Mouse (Mus musculus): ENCODE data around the gene Efna4. TPM values are rescaled to one million over a fixed set of nuclear protein-coding genes. Genes with fewer than 3 reads are reported as not detected.

Efna4 gene
- polyA plus RNA-seq, 1 experiment from 2014 or later, result 6.7 TPM

DNA sequence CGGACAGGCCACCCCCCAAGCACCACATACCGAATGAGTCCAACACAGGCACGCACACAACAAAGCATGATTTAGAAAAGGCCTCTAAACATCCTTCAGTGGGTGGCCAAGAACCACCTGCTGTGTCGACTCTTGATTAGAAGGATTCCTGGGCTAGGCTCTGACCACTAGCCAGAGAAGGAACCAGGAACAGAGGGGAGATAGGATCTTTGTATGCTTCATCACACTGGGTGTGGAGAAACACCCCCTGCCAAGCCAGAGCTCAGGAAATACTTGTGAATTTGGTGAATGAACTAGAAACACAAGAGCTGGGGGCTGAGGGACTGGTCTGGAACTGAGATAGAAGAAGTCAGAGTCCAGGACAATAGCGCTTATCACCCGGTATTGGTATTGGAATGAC lies 1.3 kb downstream of the Efna4 start:
- 18% methylated on average over 6 of the region's 6 CpGs for WGBS
- Histone ChIP-seq H3K9me3 (ENCODE audit: control insufficient read depth, low read length) (no peaks in the 10 kb centered on the region), H3K9ac (ENCODE audit: low read length) (peak overlapping the region; percentile 92), H3K4me2 (ENCODE audit: low read length) (peak overlapping the region; percentile 91), H3K27ac (replicated peaks in 1 of 2; ENCODE audit: control insufficient read depth in 1 of 2, insufficient read depth in 1 of 2, low read depth in 2 of 2, low read length in 2 of 2) (no peak overlapping the region), H3K27me3 (ENCODE audit: control insufficient read depth, insufficient read depth, low read length) (no peaks in the 10 kb centered on the region), H3K4me1 (ENCODE audit: control insufficient read depth in 2 of 2, insufficient read depth in 2 of 2, low read length in 2 of 2) (peaks cover 8 to 9% of the 10 kb centered on the region in 2 experiments; a peak in 3 of 4 replicates), H3K36me3 (ENCODE audit: control insufficient read depth, insufficient read depth, low read length) (peaks cover 22% of the 10 kb centered on the region), H3K4me3 (ENCODE audit: control insufficient read depth in 1 of 2, insufficient read depth in 1 of 2, low read depth in 1 of 2, low read length in 2 of 2) (peak overlapping the region; percentile 85 to 92; a peak in 3 of 4 replicates)
- ATAC-seq (ENCODE audit: insufficient number of reproducible peaks, insufficient read depth, low FRiP score, low read depth), result no peak

DNA sequence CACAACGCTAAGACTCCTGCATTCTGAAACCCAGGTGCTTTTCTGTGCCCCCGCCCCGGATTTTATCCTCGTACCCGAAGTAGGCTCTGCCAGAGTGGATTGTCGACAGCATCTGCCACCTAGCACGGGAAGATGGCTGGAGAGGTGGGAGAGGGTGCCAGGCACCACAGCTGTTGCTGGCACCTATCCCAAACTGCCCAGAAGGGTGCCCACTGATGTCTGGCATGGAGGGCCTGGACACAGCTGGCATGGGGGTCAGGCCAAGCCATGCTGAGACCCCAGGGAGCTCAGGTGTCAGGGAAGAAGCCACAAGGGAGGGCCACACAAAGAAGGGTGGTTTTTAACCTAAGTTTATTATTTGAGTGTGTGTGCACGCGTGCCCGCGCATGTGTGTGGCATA lies 4.8 kb downstream of the Efna4 start:
- Histone ChIP-seq H3K4me1 (ENCODE audit: control insufficient read depth in 2 of 2, insufficient read depth in 2 of 2, low read length in 2 of 2) (peaks cover 11 to 15% of the 10 kb centered on the region in 2 experiments; a peak in 3 of 4 replicates), H3K27ac (replicated peaks in 1 of 2; ENCODE audit: control insufficient read depth in 1 of 2, insufficient read depth in 1 of 2, low read depth in 2 of 2, low read length in 2 of 2) (no peak overlapping the region), H3K27me3 (ENCODE audit: control insufficient read depth, insufficient read depth, low read length) (no peaks in the 10 kb centered on the region), H3K9ac (ENCODE audit: low read length) (no peak overlapping the region), H3K4me2 (ENCODE audit: low read length) (no peak overlapping the region), H3K4me3 (ENCODE audit: control insufficient read depth in 1 of 2, insufficient read depth in 1 of 2, low read depth in 1 of 2, low read length in 2 of 2) (no peak overlapping the region), H3K36me3 (ENCODE audit: control insufficient read depth, insufficient read depth, low read length) (peaks cover 22% of the 10 kb centered on the region), H3K9me3 (ENCODE audit: control insufficient read depth, low read length) (no peaks in the 10 kb centered on the region)
- 74% methylated on average over 11 of the region's 11 CpGs for WGBS
- ATAC-seq (ENCODE audit: insufficient number of reproducible peaks, insufficient read depth, low FRiP score, low read depth), result no peak

DNA sequence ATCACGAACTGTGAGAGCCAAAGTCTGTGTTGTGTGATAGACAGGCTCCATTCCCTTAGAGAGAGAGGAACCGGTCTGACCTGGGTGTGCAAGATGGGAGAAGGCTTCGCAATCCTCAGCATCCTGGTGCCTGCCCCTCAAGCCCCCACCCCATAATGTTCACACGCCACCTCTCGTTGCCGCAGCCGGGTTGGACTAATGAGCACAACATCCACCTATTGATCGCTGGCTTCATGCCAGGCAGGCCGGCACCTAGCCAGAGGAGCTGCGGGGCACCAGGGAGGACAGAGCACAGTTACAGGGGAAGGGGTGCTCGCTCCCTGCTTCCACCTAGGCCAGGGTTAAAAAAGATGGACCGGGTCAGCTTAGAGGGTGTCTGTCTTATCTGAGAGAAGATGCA lies 5.4 kb downstream of the Efna4 start:
- H3K27ac ChIP-seq (replicated peaks in 1 of 2; ENCODE audit: control insufficient read depth in 1 of 2, insufficient read depth in 1 of 2, low read depth in 2 of 2, low read length in 2 of 2), result no peak overlapping the region
- no peak for ATAC-seq (ENCODE audit: insufficient number of reproducible peaks, insufficient read depth, low FRiP score, low read depth)
- 59% methylated on average over 12 of the region's 12 CpGs for WGBS
- H3K4me1 ChIP-seq (ENCODE audit: control insufficient read depth in 2 of 2, insufficient read depth in 2 of 2, low read length in 2 of 2), result peaks cover 10 to 15% of the 10 kb centered on the region in 2 experiments; a peak in 3 of 4 replicates
- no peak overlapping the region for H3K4me3 ChIP-seq (ENCODE audit: control insufficient read depth in 1 of 2, insufficient read depth in 1 of 2, low read depth in 1 of 2, low read length in 2 of 2)
- H3K9ac ChIP-seq (ENCODE audit: low read length), result no peak overlapping the region
- H3K9me3 ChIP-seq (ENCODE audit: control insufficient read depth, low read length), result no peaks in the 10 kb centered on the region
- H3K27me3 ChIP-seq (ENCODE audit: control insufficient read depth, insufficient read depth, low read length), result peaks cover 3% of the 10 kb centered on the region; the same call in 1 of the 2 replicates
- no peak overlapping the region for H3K4me2 ChIP-seq (ENCODE audit: low read length)
- peaks cover 22% of the 10 kb centered on the region for H3K36me3 ChIP-seq (ENCODE audit: control insufficient read depth, insufficient read depth, low read length)

DNA sequence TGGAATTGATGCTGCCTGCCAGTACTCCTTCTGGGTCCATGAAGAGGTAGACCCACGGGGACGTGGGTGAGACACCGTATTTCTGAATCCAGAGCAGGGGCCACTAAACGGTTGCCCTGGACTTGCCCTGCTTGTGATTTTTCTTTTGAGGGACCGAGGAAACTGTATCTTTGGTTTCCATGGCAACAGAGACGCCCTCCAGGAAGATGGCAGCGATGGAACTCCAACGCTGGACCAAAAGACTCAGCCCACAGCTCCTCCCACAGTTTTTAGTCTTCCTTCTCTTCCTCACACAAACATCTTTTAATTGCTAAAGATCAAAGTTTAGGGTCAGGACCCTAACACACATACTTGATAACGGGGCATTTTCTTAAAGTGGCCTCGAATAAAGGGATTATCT lies 5.8 kb downstream of the Efna4 start:
- WGBS, result 74% methylated on average over 10 of the region's 10 CpGs
- no peak overlapping the region for H3K27ac ChIP-seq (replicated peaks in 1 of 2; ENCODE audit: control insufficient read depth in 1 of 2, insufficient read depth in 1 of 2, low read depth in 2 of 2, low read length in 2 of 2)
- peaks cover 5% of the 10 kb centered on the region; the same call in 1 of the 2 replicates for H3K27me3 ChIP-seq (ENCODE audit: control insufficient read depth, insufficient read depth, low read length)
- peaks cover 10 to 13% of the 10 kb centered on the region in 2 experiments; a peak in 3 of 4 replicates for H3K4me1 ChIP-seq (ENCODE audit: control insufficient read depth in 2 of 2, insufficient read depth in 2 of 2, low read length in 2 of 2)
- ATAC-seq (ENCODE audit: insufficient number of reproducible peaks, insufficient read depth, low FRiP score, low read depth), result no peak
- no peak overlapping the region for H3K4me2 ChIP-seq (ENCODE audit: low read length)
- peaks cover 22% of the 10 kb centered on the region for H3K36me3 ChIP-seq (ENCODE audit: control insufficient read depth, insufficient read depth, low read length)
- no peaks in the 10 kb centered on the region for H3K9me3 ChIP-seq (ENCODE audit: control insufficient read depth, low read length)
- no peak overlapping the region for H3K4me3 ChIP-seq (ENCODE audit: control insufficient read depth in 1 of 2, insufficient read depth in 1 of 2, low read depth in 1 of 2, low read length in 2 of 2)
- no peak overlapping the region for H3K9ac ChIP-seq (ENCODE audit: low read length)

DNA sequence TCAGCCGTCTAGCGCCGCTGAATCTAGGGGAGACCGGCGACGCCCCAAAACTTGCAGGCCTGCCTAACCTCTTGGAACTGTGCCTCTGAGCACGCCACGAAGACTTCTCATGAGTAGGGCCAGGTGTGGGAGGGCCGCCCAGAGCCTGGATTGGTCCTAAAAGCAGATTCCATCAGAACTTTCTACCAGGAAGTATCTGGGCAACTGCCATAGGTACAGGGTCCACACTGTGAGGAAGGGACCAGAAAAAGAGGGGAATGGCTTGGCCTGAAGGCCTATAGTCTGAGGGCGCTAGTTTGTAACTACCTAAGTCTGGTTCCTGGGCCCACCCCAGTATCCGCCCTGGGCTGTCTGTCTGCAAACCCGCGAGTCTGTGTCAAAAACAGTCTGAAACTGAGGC lies 6.3 kb downstream of the Efna4 start:
- no peak overlapping the region for H3K4me3 ChIP-seq (ENCODE audit: control insufficient read depth in 1 of 2, insufficient read depth in 1 of 2, low read depth in 1 of 2, low read length in 2 of 2)
- peaks cover 22% of the 10 kb centered on the region for H3K36me3 ChIP-seq (ENCODE audit: control insufficient read depth, insufficient read depth, low read length)
- H3K27ac ChIP-seq (replicated peaks in 1 of 2; ENCODE audit: control insufficient read depth in 1 of 2, insufficient read depth in 1 of 2, low read depth in 2 of 2, low read length in 2 of 2), result no peak overlapping the region
- H3K9me3 ChIP-seq (ENCODE audit: control insufficient read depth, low read length), result no peaks in the 10 kb centered on the region
- peaks cover 8 to 9% of the 10 kb centered on the region in 2 experiments; a peak in 3 of 4 replicates for H3K4me1 ChIP-seq (ENCODE audit: control insufficient read depth in 2 of 2, insufficient read depth in 2 of 2, low read length in 2 of 2)
- peaks cover 5% of the 10 kb centered on the region; the same call in 1 of the 2 replicates for H3K27me3 ChIP-seq (ENCODE audit: control insufficient read depth, insufficient read depth, low read length)
- no peak overlapping the region for H3K4me2 ChIP-seq (ENCODE audit: low read length)
- no peak overlapping the region for H3K9ac ChIP-seq (ENCODE audit: low read length)
- WGBS, result 72% methylated on average over 13 of the region's 13 CpGs
- no peak for ATAC-seq (ENCODE audit: insufficient number of reproducible peaks, insufficient read depth, low FRiP score, low read depth)

DNA sequence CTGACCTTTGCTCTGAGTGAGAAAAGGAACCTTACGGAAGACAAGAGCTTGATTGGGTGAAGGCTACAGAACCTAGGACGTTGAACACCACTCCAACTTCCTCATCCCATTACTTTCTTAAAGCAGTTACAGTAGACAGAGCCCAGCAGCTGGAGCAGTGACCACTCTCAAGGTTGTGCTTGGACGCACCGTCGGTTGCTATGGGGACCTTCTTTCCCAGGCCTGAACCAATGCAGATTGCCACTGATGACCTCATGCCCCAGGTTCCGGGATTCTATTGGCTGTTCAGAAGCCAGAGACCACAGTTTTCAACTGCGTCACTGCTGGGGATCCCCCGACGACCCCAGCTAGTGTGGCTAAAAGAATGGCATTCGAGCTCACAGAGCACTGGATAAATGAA lies 6.9 kb downstream of the Efna4 start:
- H3K27ac ChIP-seq (replicated peaks in 1 of 2; ENCODE audit: control insufficient read depth in 1 of 2, insufficient read depth in 1 of 2, low read depth in 2 of 2, low read length in 2 of 2), result no peak overlapping the region
- peaks cover 5% of the 10 kb centered on the region; the same call in 1 of the 2 replicates for H3K27me3 ChIP-seq (ENCODE audit: control insufficient read depth, insufficient read depth, low read length)
- no peak for ATAC-seq (ENCODE audit: insufficient number of reproducible peaks, insufficient read depth, low FRiP score, low read depth)
- no peak overlapping the region for H3K9ac ChIP-seq (ENCODE audit: low read length)
- no peak overlapping the region for H3K4me2 ChIP-seq (ENCODE audit: low read length)
- 21% methylated on average over 10 of the region's 10 CpGs for WGBS
- no peak overlapping the region for H3K4me3 ChIP-seq (ENCODE audit: control insufficient read depth in 1 of 2, insufficient read depth in 1 of 2, low read depth in 1 of 2, low read length in 2 of 2)
- peaks cover 22% of the 10 kb centered on the region for H3K36me3 ChIP-seq (ENCODE audit: control insufficient read depth, insufficient read depth, low read length)
- no peaks in the 10 kb centered on the region for H3K9me3 ChIP-seq (ENCODE audit: control insufficient read depth, low read length)
- peaks cover 5 to 8% of the 10 kb centered on the region in 2 experiments; a peak in 2 of 4 replicates for H3K4me1 ChIP-seq (ENCODE audit: control insufficient read depth in 2 of 2, insufficient read depth in 2 of 2, low read length in 2 of 2)

DNA sequence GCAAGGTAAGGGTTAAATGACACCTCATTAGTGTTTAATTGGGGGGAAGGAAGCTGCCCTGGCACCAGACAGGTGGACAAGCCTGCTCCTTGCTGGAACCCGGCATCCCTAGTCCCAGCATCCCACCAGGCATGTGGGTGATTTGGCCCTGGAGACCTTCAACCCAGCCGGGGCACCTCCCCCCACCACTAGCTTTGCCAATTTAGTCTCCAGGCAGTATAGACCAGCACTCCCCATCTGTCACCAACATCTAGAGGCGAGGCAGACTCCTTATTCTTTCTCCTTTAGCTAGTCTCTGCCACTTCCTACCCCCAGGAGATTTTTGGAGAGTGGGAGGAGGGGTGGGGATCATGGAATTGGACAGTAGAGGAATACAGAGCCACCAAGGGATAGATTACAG lies 7.5 kb downstream of the Efna4 start:
- H3K4me1 ChIP-seq (ENCODE audit: control insufficient read depth in 2 of 2, insufficient read depth in 2 of 2, low read length in 2 of 2), result peaks cover 5 to 6% of the 10 kb centered on the region in 2 experiments; a peak in 2 of 4 replicates
- H3K4me3 ChIP-seq (ENCODE audit: control insufficient read depth in 1 of 2, insufficient read depth in 1 of 2, low read depth in 1 of 2, low read length in 2 of 2), result no peak overlapping the region
- H3K27me3 ChIP-seq (ENCODE audit: control insufficient read depth, insufficient read depth, low read length), result peaks cover 5% of the 10 kb centered on the region; the same call in 1 of the 2 replicates
- no peak overlapping the region for H3K27ac ChIP-seq (replicated peaks in 1 of 2; ENCODE audit: control insufficient read depth in 1 of 2, insufficient read depth in 1 of 2, low read depth in 2 of 2, low read length in 2 of 2)
- no peak for ATAC-seq (ENCODE audit: insufficient number of reproducible peaks, insufficient read depth, low FRiP score, low read depth)
- H3K36me3 ChIP-seq (ENCODE audit: control insufficient read depth, insufficient read depth, low read length), result peaks cover 22% of the 10 kb centered on the region
- WGBS, result 38% methylated on average over 3 of the region's 3 CpGs
- no peak overlapping the region for H3K4me2 ChIP-seq (ENCODE audit: low read length)
- H3K9ac ChIP-seq (ENCODE audit: low read length), result no peak overlapping the region
- H3K9me3 ChIP-seq (ENCODE audit: control insufficient read depth, low read length), result no peaks in the 10 kb centered on the region

DNA sequence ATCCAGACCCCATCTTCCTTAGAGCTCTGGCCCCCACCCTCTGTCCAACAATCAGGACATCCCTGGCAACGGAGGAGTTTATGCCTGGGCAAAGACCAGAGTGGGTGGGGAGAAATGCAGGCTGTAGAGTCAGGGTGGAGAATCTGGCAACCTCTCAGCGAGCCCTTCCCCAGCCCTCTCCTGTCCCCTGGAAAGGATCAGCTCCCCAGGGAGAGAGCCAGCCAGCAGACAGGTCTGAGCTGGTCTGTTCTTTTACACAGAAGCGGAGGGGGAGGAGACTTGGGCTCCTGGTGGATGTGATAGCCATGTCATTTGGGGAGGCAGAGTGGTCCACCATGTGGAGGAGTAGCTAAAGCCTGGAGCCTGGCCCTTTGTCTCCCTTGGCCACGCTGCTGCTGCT lies 9.2 kb downstream of the Efna4 start:
- H3K4me1 ChIP-seq (ENCODE audit: control insufficient read depth in 2 of 2, insufficient read depth in 2 of 2, low read length in 2 of 2), result peaks cover 5 to 6% of the 10 kb centered on the region in 2 experiments; a peak in 2 of 4 replicates
- H3K27me3 ChIP-seq (ENCODE audit: control insufficient read depth, insufficient read depth, low read length), result peaks cover 5% of the 10 kb centered on the region; the same call in 1 of the 2 replicates
- H3K27ac ChIP-seq (replicated peaks in 1 of 2; ENCODE audit: control insufficient read depth in 1 of 2, insufficient read depth in 1 of 2, low read depth in 2 of 2, low read length in 2 of 2), result no peak overlapping the region
- peaks cover 8% of the 10 kb centered on the region for H3K36me3 ChIP-seq (ENCODE audit: control insufficient read depth, insufficient read depth, low read length)
- no peaks in the 10 kb centered on the region for H3K9me3 ChIP-seq (ENCODE audit: control insufficient read depth, low read length)
- ATAC-seq (ENCODE audit: insufficient number of reproducible peaks, insufficient read depth, low FRiP score, low read depth), result no peak
- no peak overlapping the region for H3K9ac ChIP-seq (ENCODE audit: low read length)
- WGBS, result 11% methylated on average over 4 of the region's 4 CpGs
- H3K4me3 ChIP-seq (ENCODE audit: control insufficient read depth in 1 of 2, insufficient read depth in 1 of 2, low read depth in 1 of 2, low read length in 2 of 2), result no peak overlapping the region
- no peak overlapping the region for H3K4me2 ChIP-seq (ENCODE audit: low read length)

Data from heart, embryonic 14.5 days (tissue).